Mouse (Mus musculus): ENCODE data around the gene 2900011O08Rik. TPM values are rescaled to one million over a fixed set of nuclear protein-coding genes. Genes with fewer than 3 reads are reported as not detected.

2900011O08Rik gene
- total RNA-seq, 2 experiments from 2014 or later, result 265 to 279 TPM

- DNase-seq (ENCODE audit: low spot score in 2 of 2), result peak in 1 of 2 experiments; percentile 19
Observed at GRCm38 (mm10) chr16:14004170-14004569, 17.8 kb downstream of the 2900011O08Rik start.

- DNase-seq (ENCODE audit: low spot score in 2 of 2), result no peak
Observed at GRCm38 (mm10) chr16:14004726-14005125, 18.3 kb downstream of the 2900011O08Rik start.

GRCm38 (mm10) chr16:14005266-14005665, 18.9 kb downstream of the 2900011O08Rik start:
- DNase-seq (ENCODE audit: low spot score in 2 of 2), result no peak

- DNase-seq (ENCODE audit: low spot score in 2 of 2), result no peak
Observed at GRCm38 (mm10) chr16:14008081-14008480, 21.7 kb downstream of the 2900011O08Rik start.

- no peak for DNase-seq (ENCODE audit: low spot score in 2 of 2)
Observed at GRCm38 (mm10) chr16:14008708-14009107, 22.3 kb downstream of the 2900011O08Rik start.

- DNase-seq (ENCODE audit: low spot score in 2 of 2), result no peak
Observed at GRCm38 (mm10) chr16:14009966-14010365, 23.6 kb downstream of the 2900011O08Rik start.

GRCm38 (mm10) chr16:14017306-14017705, 30.9 kb downstream of the 2900011O08Rik start:
- no peak for DNase-seq (ENCODE audit: low spot score in 2 of 2)

GRCm38 (mm10) chr16:14021166-14021822, 34.9 kb downstream of the 2900011O08Rik start:
- no peak for DNase-seq (ENCODE audit: low spot score in 2 of 2)

- no peak for DNase-seq (ENCODE audit: low spot score in 2 of 2)
Observed at GRCm38 (mm10) chr16:14025091-14025990, 38.9 kb downstream of the 2900011O08Rik start.

GRCm38 (mm10) chr16:14029072-14029471, 42.7 kb downstream of the 2900011O08Rik start:
- no peak for DNase-seq (ENCODE audit: low spot score in 2 of 2)

GRCm38 (mm10) chr16:14029851-14030250, 43.4 kb downstream of the 2900011O08Rik start:
- DNase-seq (ENCODE audit: low spot score in 2 of 2), result no peak

- DNase-seq (ENCODE audit: low spot score in 2 of 2), result no peak
Observed at GRCm38 (mm10) chr16:14030650-14031049, 44.2 kb downstream of the 2900011O08Rik start.

GRCm38 (mm10) chr16:14033076-14033475, 46.7 kb downstream of the 2900011O08Rik start:
- DNase-seq (ENCODE audit: low spot score in 2 of 2), result no peak

GRCm38 (mm10) chr16:14042421-14042820, 56.0 kb downstream of the 2900011O08Rik start:
- no peak for DNase-seq (ENCODE audit: low spot score in 2 of 2)

GRCm38 (mm10) chr16:14044695-14045094, 58.3 kb downstream of the 2900011O08Rik start:
- DNase-seq (ENCODE audit: low spot score in 2 of 2), result peak; percentile 69 to 82

GRCm38 (mm10) chr16:14046224-14046756, 59.9 kb downstream of the 2900011O08Rik start:
- DNase-seq (ENCODE audit: low spot score in 2 of 2), result no peak

- DNase-seq (ENCODE audit: low spot score in 2 of 2), result peak; percentile 13 to 44
Observed at GRCm38 (mm10) chr16:14052221-14052620, 65.8 kb downstream of the 2900011O08Rik start.

GRCm38 (mm10) chr16:14053116-14053515, 66.7 kb downstream of the 2900011O08Rik start:
- no peak for DNase-seq (ENCODE audit: low spot score in 2 of 2)

- no peak for DNase-seq (ENCODE audit: low spot score in 2 of 2)
Observed at GRCm38 (mm10) chr16:14055271-14055670, 68.9 kb downstream of the 2900011O08Rik start.

- no peak for DNase-seq (ENCODE audit: low spot score in 2 of 2)
Observed at GRCm38 (mm10) chr16:14056734-14057133, 70.3 kb downstream of the 2900011O08Rik start.

- no peak for DNase-seq (ENCODE audit: low spot score in 2 of 2)
Observed at GRCm38 (mm10) chr16:14058541-14058940, 72.1 kb downstream of the 2900011O08Rik start.
